Mouse (Mus musculus) liver, postnatal 0 days (tissue): Measurements from ENCODE around the gene Plppr1. TPM values are rescaled to one million over a fixed set of nuclear protein-coding genes. Genes with fewer than 3 reads are reported as not detected.

Experiments
- ATAC-seq: fragments of 200-750 bp; cut with Nextera tagmentation; 2 replicates; pipeline ENCODE4 v1.8.0; 2017; ENCODE audit warnings: mild to moderate bottlenecking, moderate library complexity
- DNase-seq: peaks from one replicate; pipeline ENCODE4 v3.0.0-alpha.2; 2016
- H3K27ac ChIP-seq: fragments of 300-500 bp; sonication (generic); 2 replicates; pipeline ENCODE4 v1.5.1; 2014; ENCODE audit warnings: antibody characterized with exemption, moderate library complexity, mild to moderate bottlenecking, low read depth
- H3K27me3 ChIP-seq: fragments of 300-500 bp; sonication (generic); 2 replicates; pipeline ENCODE4 v1.6.1; 2014; ENCODE audit warnings: low read length, control low read depth, mixed read lengths; ENCODE audit not compliant: insufficient read depth
- H3K36me3 ChIP-seq: fragments of 300-500 bp; sonication (generic); replicated peaks from 2 replicates; pipeline ENCODE4 v1.6.1; 2014; ENCODE audit warnings: mild to moderate bottlenecking, control low read depth, low read length, moderate library complexity, mixed read lengths; ENCODE audit not compliant: insufficient read depth
- H3K4me1 ChIP-seq: fragments of 300-500 bp; sonication (generic); 2 replicates; pipeline ENCODE4 v1.6.1; 2014; ENCODE audit warnings: antibody characterized with exemption, mild to moderate bottlenecking, control low read depth; ENCODE audit not compliant: insufficient read depth
- H3K4me2 ChIP-seq: fragments of 300-500 bp; sonication (generic); 2 replicates; pipeline ENCODE4 v1.6.1; 2014; ENCODE audit warnings: low read depth, mild to moderate bottlenecking, low read length, moderate library complexity, mixed read lengths
- H3K4me3 ChIP-seq: fragments of 300-500 bp; sonication (generic); 2 replicates; pipeline ENCODE4 v1.5.1; 2014; ENCODE audit warnings: low read depth, low read length
- H3K9ac ChIP-seq: fragments of 300-500 bp; sonication (generic); replicated peaks from 2 replicates; pipeline ENCODE4 v1.6.1; 2014; ENCODE audit warnings: mild to moderate bottlenecking, moderate library complexity
- H3K9me3 ChIP-seq: fragments of 300-500 bp; sonication (generic); 2 replicates; pipeline ENCODE4 v1.6.1; 2016; ENCODE audit warnings: mild to moderate bottlenecking, control low read depth, low read length, mixed read lengths
- CTCF ChIP-seq: sonication (generic); IDR thresholded peaks from 2 replicates; pipeline ENCODE4 v1.5.1; 2016; ENCODE audit warnings: antibody characterized with exemption, low read depth
- EP300 ChIP-seq: IDR thresholded peaks from 2 replicates; pipeline ENCODE4 v1.6.1; 2016; ENCODE audit warnings: antibody characterized with exemption, low read depth, mild to moderate bottlenecking
- WGBS: fragments of 180-500 bp; shearing (Covaris S2); extraction: QIAGEN DNeasy Blood & Tissue Kit; methylation state at CpG from one replicate; pipeline ENCODE4 v1.1.7; 2014; ENCODE audit not compliant: insufficient replicate concordance; 5-methylcytosine and 5-hydroxymethylcytosine counted together
- polyA plus RNA-seq: library from polyadenylated mRNA; unstranded; fragments of >200 nt; fragmentation: Nextera tagmentation; extraction: Ambion mirVana; gene quantifications from 2 replicates; pipeline ENCODE4 v1.2.1, GENCODE M21; 2015

Plppr1 gene
- polyA plus RNA-seq, 1 experiment from 2014 or later: 5.8 TPM

DNA sequence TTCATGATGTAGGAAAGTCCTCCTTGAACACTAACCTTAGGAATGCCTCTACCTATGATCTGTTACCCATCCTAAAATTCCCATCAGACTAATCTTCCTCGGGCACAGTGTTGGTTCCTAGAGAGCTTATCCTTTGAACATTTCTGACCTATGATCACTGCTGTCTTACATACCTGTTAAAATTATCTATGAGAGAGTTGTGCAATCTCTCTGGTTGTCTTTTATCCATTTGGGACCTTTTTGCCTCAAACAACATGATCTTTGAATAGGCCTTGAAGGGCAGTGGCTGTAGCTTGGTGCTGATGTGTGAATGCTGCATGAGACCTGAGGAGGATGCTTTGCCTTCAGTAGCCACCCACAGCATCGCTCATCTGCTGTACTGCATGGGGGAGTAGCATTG is 119.0 kb downstream of the Plppr1 start:
- TF ChIP-seq EP300: no peak
- TF ChIP-seq CTCF: no peak
- 53% methylated on average over 2 of the region's 2 CpGs for WGBS
- Histone ChIP-seq H3K4me2 (no peak overlapping the region), H3K9me3 (0 out of 2 replicates have a peak, but pooled peaks cover 2% of the 10 kb centered on the region), H3K36me3 (no peaks in the 10 kb centered on the region), H3K4me3 (no peak overlapping the region), H3K9ac (no peak overlapping the region), H3K27ac (no peak overlapping the region), H3K27me3 (no peaks in the 10 kb centered on the region), H3K4me1 (0 out of 2 replicates have a peak, but pooled peaks cover 3% of the 10 kb centered on the region)
- DNase-seq (no peak), ATAC-seq (no peak)

DNA sequence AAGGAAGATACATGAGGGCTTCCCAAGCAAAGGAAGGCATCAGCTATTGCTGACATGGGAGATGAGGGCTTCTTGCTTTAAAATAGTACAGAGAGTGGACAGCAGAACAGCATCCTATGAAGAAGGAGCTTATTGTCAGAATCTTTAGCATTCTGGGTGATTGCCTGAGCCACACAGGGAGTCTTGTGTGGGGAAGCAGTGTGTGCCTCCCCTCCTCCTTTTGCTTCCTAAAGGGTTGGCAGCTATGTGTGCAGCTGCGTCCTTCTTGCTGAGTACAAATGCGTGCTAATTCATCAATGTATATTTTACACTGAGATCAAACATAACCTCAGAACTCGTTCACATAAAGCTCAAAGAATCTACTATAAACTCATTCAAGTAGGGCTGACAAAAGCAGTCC is 119.8 kb downstream of the Plppr1 start:
- TF ChIP-seq CTCF (no peak), EP300 (no peak)
- H3K27ac ChIP-seq: 0 out of 2 replicates have a peak overlapping the region, but pooled peaks have one; percentile 9
- ATAC-seq: no peak
- 0 out of 2 replicates have a peak, but pooled peaks cover 3% of the 10 kb centered on the region for H3K4me1 ChIP-seq
- H3K9ac ChIP-seq: no peak overlapping the region
- no peak for DNase-seq
- 0 out of 2 replicates have a peak, but pooled peaks cover 2% of the 10 kb centered on the region for H3K9me3 ChIP-seq
- no peaks in the 10 kb centered on the region for H3K36me3 ChIP-seq
- 57% methylated on average over 3 of the region's 3 CpGs for WGBS
- no peaks in the 10 kb centered on the region for H3K27me3 ChIP-seq
- H3K4me3 ChIP-seq: no peak overlapping the region
- H3K4me2 ChIP-seq: no peak overlapping the region

DNA sequence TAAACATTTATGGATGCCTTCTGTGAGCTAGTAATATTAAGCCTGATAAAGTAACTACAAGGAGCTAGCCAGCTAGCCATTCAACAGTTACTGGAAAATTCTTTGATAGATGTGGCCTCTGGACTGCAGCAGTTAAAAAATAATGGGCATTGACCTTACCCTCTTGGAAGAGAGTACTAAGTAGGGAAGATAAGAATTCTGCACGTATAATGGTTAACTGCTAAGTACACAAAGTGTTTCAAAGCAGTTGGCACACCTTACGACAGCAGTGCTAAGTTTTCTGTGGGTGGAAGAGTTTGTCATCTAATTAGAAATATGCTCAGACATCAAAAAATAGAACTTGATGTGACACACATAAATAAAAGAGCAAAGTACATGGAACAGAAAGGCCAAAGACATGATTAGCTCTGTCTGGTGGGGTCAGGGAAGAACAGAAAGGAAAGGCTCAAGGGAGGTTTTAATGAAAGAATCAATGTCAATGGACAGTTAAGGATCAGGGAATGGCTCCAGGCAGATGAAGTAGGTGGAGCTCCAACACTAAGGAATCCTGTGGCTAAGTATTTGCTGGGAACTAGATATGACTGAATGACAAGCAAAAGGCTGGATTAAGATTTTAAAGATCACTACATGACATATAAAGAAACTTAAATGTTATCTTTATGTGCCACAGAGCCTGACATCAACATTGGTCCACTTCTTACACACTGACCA is 120.6 kb downstream of the Plppr1 start:
- no peak for DNase-seq
- TF ChIP-seq CTCF (no peak), EP300 (no peak)
- Histone ChIP-seq H3K27ac (peak overlapping the region; percentile 9; the same call in 1 of the 2 replicates), H3K4me3 (no peak overlapping the region), H3K9ac (no peak overlapping the region), H3K36me3 (no peaks in the 10 kb centered on the region), H3K9me3 (0 out of 2 replicates have a peak, but pooled peaks cover 2% of the 10 kb centered on the region), H3K4me2 (no peak overlapping the region), H3K27me3 (no peaks in the 10 kb centered on the region), H3K4me1 (0 out of 2 replicates have a peak, but pooled peaks cover 3% of the 10 kb centered on the region)
- ATAC-seq: peak; percentile 45; the same call in 1 of the 2 replicates
- WGBS: 49% methylated on average over 2 of the region's 2 CpGs

DNA sequence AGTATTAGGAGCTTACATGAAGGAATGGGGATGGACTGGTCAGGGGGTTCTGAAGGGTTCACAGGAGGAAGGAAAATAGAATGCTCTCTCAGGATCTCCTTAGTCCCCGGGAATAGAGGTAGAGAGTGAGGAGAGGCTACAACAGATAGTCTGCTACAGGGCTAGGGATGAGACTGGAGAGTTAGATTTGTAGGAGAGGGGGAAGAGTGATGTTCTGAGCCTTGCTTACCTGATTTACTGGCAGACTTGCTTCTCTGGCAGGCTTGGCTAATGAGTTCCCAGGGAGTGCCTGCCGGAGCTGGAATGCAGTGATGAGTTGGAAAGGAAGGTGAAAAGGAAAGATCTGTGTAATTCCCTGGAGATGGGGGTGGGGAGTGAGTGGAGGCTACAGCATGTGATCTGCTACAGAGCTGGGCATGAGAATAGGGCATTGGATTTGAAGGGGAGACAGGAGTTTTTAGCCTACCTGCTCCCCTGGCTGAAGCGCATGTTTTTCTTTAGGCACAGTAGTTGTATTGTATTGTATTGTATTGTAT is 131.0 kb downstream of the Plppr1 start:
- Histone ChIP-seq H3K27ac (no peak overlapping the region), H3K4me3 (no peak overlapping the region), H3K4me1 (no peaks in the 10 kb centered on the region), H3K36me3 (no peaks in the 10 kb centered on the region), H3K27me3 (no peaks in the 10 kb centered on the region), H3K9ac (no peak overlapping the region), H3K9me3 (no peaks in the 10 kb centered on the region), H3K4me2 (no peak overlapping the region)
- 74% methylated on average over 3 of the region's 3 CpGs for WGBS
- DNase-seq: no peak
- TF ChIP-seq CTCF (no peak), EP300 (no peak)
- ATAC-seq: no peak

DNA sequence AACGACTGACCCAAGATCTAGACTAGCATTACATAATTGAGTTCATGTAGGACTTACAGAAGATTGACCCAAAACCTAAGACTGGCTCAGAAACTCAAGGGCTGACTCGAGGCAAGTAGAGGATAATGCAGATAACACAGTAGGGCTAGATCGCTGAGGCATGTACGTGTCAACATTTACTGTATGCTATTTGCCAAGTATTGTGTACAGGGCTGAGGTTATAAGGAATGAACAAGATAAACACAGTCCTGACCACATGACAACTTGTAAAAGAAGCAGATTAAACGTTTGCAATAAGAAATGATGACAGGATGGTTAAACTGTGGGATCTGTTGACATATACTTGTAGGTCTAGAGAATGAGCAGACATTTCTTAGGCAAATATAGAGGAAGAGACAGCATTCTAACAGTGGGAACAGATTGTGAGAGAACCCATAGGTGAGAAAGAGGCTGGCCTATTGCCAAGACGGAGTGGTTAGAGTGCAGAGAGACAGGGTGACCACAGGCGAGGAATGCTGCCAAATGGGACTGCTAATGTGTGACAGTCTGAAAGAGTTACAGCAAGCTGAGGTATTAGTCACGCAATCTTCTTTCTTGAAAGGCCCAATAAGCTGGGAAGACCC is 138.2 kb downstream of the Plppr1 start:
- 0 out of 2 replicates have a peak, but pooled peaks cover 2% of the 10 kb centered on the region for H3K4me1 ChIP-seq
- DNase-seq: peak; percentile 44
- no peaks in the 10 kb centered on the region for H3K9me3 ChIP-seq
- 52% methylated on average over 8 of the region's 8 CpGs for WGBS
- H3K27me3 ChIP-seq: no peaks in the 10 kb centered on the region
- H3K36me3 ChIP-seq: no peaks in the 10 kb centered on the region
- no peak overlapping the region for H3K9ac ChIP-seq
- no peak overlapping the region for H3K4me2 ChIP-seq
- peak; percentile 36; the same call in 1 of the 2 replicates for ATAC-seq
- H3K4me3 ChIP-seq: no peak overlapping the region
- H3K27ac ChIP-seq: no peak overlapping the region
- TF ChIP-seq CTCF: no peak
- no peak for TF ChIP-seq EP300

DNA sequence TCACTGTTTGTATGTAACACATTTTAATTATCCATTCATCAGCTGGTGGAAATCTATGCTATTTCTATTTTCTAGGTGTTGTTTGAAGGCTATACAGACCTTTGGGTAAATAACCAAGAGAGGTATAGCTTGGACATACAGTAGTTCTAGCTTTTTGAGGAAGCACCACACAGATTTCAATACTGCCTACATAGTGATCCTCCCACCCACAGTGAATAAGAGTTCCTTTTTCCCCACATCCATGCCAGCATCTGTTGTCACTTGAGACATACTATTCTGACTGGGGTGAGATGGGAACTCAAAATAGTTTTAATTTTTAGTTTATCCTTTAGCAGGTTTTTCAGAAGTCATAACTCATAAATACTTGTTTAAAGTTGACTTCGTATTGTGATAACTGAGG is 151.4 kb downstream of the Plppr1 start:
- no peak overlapping the region for H3K27ac ChIP-seq
- no peaks in the 10 kb centered on the region; the same call in 1 of the 2 replicates for H3K4me1 ChIP-seq
- no peaks in the 10 kb centered on the region for H3K9me3 ChIP-seq
- H3K36me3 ChIP-seq: no peaks in the 10 kb centered on the region
- no peak overlapping the region for H3K4me2 ChIP-seq
- H3K9ac ChIP-seq: no peak overlapping the region
- no peak for TF ChIP-seq CTCF
- TF ChIP-seq EP300: no peak
- WGBS: 74% methylated on average over 1 of the region's 1 CpGs
- ATAC-seq (no peak), DNase-seq (no peak)
- H3K27me3 ChIP-seq: no peaks in the 10 kb centered on the region
- H3K4me3 ChIP-seq: no peak overlapping the region
